Mouse (Mus musculus) adipocyte (in vitro differentiated cells): ENCODE measurements around the gene Zfp42.

Source experiments
- DNase-seq: peaks from one replicate; pipeline ENCODE4 v3.0.0-alpha.2; 2016; ENCODE audit warnings: low spot score

The Zfp42 gene

GRCm38 (mm10) chr8:43251653-43252052 is 55.1 kb downstream of the Zfp42 start:
- no peak for DNase-seq

DNA sequence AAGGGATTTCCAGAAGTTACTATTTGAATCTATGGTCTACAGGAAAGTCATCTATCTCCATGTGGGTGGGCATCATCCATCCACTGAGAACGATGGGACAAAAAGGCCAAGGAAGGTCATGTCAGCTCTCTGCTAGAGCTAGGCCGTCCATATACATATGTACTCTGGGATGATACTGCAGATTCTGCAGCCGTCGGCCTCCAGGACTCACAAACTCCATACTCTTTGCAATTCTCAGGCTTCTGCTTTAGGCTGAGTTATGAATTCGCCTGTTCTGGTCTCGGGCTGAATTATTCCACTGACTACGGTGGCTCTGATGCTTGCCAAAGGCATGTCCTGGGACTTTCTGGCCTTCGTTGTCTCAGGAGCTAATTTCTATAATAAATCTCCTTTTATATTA is 58.1 kb downstream of the Zfp42 start:
- no peak for DNase-seq
